Mouse (Mus musculus) erythroid progenitor cell, adult 5-6 weeks (primary cell): Measurements from ENCODE around the gene Mark3. TPM values are rescaled to one million over a fixed set of nuclear protein-coding genes. Genes with fewer than 3 reads are reported as not detected.
"Not testable (repeated sequence)": the region's sequence is repeated elsewhere in the genome, so short reads cannot be mapped to it uniquely, and the experiment has no call there.

Source experiments
- ATAC-seq: replicated peaks from 2 replicates; pipeline ENCODE4 v1.8.0; 2016; ENCODE audit warnings: moderate number of reproducible peaks, mild to moderate bottlenecking, moderate TSS enrichment, inconsistent platforms; ENCODE audit not compliant: poor library complexity, low FRiP score, severe bottlenecking
- total RNA-seq, 2 experiments: library from RNA; stranded (forward) in 1 of 2; stranded (reverse) in 1 of 2; fragments of 150-400 nt in 1 of 2; fragments of 186-747, 209-891 nt in 1 of 2; gene quantifications; 2 replicates each; pipeline versions ENCODE4 v1.2.3 to v1.2.4; 2015 to 2017; ENCODE audit warnings: low replicate concordance in 2 of 2

Gene Mark3
- total RNA-seq (2015; ENCODE audit: low replicate concordance), result 200 and 221 TPM in 2 replicates
- 177 and 202 TPM in 2 replicates for total RNA-seq (2017; ENCODE audit: low replicate concordance)

DNA sequence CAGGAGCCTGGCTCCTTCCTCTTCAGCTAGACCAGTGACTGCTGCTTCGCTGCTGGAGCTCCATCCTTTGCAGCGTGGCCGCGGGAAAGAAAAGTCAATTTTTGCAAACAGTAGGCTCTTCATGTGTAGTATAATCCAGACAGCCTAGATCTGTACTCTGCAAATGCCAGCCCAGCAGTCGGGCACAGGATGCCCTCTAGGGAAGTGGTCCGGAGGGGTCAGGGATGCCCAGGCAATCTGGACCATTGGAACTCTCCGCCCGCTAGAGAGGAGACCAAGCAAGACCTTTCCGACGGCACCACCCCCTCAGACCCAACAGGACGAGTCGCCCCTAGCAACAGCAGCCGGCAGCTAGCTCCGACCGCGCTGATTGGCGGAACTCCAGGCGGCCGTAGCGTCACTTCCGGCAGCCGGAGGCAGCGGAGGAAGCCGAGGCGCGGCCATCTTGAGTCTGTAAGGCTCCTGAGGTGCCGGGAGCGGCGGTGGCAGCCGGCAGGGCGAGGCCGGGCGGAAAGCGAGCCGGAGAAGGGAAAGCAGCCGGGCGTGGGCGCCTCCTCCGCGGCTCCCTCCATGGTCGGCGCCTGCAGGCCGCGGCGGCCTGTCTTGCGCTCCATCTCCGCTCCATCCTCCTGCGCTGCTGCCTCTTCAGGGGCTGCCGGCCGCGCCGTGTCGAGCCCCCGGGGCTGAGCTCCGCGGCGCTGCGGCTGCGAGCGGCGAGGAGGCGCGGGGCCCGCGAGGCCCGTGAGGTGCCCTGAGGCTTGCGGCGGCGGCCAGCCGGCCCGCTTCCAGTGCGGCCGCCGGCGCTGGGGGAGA is at the start of gene Mark3:
Mark3 (plus strand) TSS at position 450 of the 813 bp plus-strand sequence.
- peak; percentile 97 for ATAC-seq

DNA sequence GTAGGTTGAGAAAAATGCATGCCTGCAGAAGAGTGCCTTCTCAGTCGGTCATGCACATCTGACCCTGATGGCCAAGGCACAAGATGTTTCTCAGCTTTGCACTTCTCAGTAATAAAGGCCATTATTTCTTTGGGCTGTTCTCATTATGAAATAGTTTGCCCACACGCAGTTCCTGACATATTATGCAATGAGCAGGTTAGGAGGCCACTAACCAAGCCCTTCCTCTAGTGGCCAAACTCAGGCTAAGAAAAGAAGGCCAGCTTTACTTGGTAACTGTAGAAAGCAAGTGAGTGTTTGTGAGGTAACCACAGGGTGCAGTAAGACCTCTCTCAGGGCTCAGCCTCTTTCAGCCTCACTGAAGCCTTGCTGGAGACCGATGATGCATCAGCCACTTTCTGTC is 49.4 kb upstream of the Mark3 start:
- ATAC-seq, result no peak

DNA sequence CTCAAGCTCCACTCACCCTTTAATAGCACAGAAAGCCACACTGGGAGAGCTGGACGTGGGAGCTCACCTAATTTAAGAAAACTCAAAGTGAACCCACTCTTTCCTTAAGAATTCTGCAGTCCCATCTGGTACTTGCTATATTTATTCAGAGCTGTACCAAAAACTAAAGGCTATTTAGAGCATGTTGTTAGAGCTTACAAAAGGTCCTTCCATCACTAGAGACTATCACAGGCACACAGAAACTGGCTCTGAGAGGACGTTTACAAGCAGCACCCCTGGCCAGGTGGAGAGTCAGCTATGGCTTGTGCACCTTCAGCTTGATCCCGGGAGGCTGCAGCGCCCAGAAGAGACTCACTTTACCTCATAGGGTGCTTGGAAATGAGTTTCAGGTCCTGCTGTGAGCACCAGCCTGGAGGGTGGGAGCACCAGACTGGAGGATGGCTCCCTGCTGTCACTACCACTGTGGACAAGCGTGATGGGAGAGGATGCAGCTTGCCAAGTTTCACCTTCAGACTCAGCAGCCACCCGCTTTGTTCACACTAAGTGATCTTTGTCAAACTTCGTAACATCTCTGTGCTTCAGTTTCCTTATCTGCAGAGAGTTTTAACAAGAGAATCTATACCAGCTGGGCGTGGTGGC is 46.6 kb upstream of the Mark3 start:
- ATAC-seq, result no peak

DNA sequence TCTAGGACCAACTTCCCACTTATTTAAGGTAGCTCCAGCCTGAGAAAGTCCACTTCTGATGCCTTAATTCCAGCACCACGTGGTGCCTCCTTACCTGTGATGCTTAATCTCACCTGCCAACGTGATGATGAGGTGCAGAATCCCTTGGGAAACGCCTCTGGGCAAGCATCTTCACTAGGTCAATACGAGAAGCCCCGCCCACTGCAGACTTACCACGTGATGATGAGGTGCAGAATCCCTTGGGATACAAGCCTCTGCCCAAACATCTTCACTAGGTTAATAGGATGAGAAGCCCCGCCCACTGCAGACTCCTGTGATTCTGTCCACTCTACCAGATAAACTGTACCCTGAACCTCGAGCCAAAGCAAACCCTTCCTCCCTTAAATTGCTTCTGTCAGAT is 45.1 kb upstream of the Mark3 start:
- ATAC-seq, result no peak

DNA sequence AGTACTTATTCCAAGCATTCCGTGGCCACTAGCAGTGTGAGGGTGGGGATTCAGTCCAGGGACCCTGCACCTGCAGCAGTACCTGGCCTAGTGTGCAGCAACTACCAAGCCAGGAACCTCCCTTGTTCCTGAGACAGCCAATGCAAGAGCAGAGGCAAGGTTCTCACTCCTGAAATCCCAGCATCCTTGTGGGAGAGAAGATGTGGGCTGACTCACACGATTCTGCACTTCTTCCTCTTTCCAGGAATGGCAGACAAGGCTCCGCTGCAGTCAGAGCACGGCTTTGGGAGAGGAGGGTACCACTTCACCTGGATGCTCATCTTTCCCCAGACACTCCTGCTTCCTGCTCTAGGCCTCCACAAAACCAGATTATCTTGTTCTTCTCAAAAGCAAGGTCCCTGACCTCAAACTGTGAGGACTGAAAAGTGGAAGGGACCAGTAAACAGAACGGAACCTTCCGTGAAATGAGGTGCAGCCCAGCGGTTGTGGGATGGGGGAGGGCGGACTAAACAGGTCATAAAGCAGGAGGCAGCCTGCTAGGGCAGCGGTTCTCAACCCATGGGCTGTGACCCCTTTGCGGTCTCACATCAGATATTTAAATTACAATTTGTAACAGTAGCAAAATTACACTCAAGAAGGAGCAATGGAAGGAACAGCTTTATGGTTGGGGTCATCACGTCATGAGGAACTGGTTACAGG is 41.1 kb upstream of the Mark3 start:
- no peak for ATAC-seq

DNA sequence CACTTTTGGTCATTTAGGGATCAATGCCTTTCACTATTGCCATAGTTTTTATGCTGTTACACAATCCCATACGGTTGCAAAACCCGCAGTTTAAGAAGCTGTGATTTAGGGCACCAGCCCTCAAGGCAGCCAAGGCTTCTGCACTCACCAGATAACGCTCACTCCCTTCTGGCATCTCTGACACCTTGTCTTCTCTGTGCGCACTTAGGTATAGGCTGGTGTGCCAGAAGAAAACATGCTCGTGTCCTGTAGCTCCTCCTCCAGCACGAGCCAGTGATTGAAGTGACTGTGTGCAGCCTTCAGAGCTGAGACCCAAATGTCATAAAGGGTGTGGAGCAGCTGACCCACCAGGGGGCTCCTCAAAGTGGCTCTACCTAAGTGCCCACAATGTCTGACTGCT is 39.0 kb upstream of the Mark3 start:
- peak; percentile 66 for ATAC-seq

DNA sequence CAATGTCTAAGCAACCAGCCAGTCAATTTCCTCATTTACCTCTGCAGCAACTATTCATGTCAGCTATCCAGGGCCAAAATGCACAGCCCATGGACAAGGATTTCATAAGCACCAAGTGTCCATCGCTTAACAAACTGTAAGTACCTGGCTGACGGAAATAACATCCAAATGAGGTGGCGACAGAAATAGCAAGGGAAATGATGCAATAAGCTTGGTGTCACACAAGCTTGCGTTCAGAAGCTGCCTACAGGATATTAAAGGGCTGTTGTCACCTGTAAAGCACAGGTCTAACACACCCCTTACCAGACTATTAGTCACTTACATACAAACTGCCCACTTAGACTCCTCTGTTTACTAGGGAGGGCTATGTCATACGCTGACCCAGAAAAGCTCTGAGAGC is 38.6 kb upstream of the Mark3 start:
- no peak for ATAC-seq

DNA sequence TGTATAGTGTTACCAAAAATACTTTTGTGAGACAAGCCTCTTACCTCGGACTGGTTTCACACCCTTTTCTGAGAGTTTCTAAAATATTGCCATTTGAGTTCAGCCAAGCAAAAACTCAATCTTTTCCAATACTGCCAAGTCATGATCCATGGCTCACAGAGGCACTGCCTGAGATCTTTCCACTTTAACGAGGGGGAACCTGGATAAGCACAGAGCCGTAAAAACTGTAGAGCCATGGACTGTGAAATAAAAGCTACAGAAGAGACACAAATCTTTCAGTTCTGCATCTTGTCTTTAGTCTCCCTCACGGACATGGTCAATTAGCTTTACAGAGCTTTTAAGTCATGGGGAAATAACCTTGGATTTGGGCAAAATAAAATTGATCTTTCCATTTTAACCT is 37.6 kb upstream of the Mark3 start:
- ATAC-seq, result no peak

DNA sequence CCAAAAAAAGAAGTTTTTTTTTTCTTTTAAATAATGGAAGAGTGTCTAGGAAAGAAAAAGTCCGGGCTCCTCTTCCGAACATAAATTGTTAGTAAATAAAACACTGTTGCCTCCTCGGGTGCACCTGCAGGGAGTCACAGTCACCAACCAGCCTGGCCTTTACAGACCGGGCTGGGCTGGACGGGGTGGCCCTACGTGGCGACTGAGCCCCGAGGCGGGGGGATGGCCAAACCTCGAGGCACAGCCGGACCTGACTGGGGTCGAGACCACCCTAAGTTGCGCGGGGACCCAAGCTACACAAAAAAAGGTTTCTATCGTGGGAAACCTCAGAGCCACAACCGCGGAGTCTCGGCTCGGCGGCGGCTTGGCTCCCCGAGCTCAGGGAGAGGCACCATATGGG is 37.0 kb upstream of the Mark3 start:
- peak; percentile 41 for ATAC-seq

DNA sequence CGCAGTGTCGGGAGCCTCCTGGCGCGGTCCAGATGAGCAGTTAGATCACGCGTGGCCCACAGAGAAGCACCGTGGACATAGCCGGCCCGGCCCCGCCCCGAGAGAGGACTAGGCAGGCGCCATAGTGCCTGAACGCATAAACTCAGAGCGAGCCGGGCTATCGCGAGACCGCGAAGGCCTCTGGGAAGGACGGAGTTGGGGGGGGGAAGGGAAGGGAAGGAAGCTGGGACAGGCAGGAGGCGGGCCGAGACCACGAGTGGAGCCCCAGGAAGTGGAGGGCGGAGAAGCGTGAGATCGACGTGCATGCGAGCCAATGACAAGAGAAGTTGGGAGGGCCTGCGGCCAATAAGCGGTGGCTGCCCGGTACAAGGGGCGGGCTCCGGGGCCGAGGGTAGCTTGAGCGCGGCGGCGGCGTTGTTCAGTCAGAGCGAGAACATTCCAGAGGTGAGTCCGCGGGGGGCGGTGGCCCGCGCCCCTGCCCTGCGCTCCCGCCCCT is 36.5 kb upstream of the Mark3 start, which contains the start of gene Eif5:
Eif5 (plus strand) TSS at position 221 of the 496 bp plus-strand sequence.
- ATAC-seq, result peak; percentile 90

DNA sequence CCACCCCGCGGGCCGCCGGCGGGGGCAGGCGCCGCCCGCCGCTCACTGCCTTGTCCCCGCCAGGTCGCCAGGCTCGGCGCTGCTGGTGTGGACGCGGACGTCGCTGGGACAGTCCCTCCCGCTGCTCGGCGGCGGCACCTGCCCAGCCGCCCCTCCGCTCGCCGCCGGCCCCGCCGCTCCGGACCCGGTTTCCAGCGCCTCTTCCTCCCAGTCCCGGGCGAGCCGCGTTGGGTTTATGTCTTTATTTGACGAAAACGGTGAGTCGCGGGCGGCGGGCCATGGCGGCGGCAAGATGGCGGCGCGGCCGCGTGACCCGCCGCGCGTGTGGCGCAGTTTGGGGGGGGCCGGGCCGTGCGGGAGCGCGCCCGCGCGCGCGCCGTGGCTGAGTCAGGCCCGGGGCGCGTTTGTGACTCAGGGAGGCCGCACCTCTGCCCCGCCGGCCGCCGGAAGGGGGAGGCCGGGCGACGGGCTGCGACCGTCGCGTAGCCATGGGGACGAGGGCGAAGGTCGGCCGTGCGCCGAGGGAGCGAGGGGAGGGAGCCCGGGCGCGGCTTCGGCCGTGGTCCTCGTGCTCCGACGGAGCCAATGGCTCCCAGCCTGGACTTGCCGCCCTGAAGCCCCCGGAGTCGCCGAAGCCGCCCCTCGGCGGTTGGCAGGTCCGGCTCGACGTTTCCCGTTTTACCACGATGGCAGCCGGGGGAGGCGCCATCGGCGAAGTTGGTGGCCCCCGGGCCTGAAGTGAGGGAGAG is 35.9 kb upstream of the Mark3 start:
- peak; percentile 40 for ATAC-seq

DNA sequence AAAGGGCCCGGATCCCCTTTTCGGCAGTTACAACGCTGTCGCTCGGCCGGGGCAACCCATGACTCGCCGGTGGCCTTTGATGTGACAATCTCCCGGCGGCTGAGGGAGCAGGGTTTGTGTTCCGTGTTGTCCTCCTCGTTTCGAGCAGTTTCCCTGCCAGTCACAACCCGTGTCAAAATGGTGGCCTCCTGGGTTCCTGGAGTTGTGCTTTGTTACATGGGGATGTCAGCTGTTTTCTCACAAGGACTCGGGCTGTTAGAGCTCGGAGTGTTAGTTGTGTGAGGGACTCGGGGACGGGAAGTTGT is 35.3 kb upstream of the Mark3 start:
- no peak for ATAC-seq

DNA sequence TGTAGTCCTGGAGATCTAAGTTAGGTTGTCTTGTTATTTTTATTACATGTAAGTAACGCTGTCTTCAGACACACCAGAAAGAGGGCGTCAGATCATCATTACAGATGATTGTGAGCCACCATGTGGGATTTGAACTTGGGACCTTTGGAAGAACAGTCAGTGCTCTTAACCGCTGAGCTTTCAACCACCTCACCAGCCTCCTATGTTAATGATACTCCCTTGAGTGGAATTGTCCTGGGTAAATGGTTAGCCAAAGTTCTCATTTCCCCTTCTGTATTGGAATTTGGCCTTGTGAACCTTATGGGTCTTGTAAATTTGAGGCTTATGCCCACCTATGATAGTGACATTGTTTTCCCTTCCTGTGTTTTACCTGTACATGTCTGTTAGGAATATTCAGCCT is 27.3 kb upstream of the Mark3 start:
- ATAC-seq, result no peak

DNA sequence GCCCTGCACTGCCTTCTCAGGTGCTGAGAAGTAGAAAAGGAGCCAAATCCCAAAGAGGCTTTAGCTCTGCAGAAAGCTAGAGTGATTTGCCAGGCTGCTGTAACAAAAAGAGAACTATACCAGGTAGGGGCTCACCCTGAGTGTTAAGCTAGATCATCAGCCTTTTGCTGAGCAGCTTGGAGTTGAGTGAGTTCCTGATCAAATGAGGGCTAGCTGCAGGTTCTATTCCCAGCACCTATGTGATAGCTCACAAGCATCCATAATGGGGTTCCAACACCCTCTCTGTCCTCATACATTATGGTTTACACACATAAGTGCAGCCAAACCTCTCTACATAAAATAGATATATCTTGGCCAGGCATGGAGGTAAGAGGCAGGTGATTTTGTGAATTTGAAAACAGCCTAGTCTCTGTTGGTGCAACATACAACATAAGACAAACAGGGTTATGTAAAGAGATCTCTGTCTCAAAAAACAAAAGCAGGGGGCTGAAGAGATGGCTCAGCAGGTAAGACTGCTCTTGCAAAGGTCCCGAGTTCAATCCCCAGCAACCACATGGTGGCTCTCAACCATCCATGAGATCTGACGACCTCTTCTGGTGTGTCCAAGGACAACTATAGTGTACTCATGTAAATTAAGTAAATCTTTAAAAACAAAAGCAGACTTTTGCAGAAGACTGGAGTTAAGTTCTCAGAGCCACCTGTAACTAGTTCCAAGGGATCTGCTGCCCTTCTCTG is 25.6 kb upstream of the Mark3 start:
- 0 out of 2 replicates have a peak, but pooled peaks have one; percentile 20 for ATAC-seq

DNA sequence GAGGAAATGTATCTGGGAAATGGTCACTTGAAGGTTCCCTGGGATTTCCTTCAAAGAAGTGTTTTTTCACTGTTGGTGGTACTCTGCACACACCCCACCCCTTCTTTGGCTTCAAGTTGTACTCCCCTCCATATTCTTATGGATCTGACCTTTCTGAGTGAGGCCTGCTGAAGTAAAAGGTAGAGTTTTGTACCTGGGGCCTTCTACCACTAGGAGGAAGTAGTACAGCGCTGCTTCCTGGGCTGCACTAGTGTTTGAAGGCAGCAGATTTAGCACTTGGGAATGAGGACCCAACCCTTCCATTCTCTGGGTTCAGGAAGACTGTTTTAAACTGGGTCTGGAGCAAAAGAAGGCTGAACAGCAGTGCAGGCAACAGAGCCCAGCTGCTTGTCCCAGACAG is 23.6 kb upstream of the Mark3 start:
- ATAC-seq, result peak; percentile 65; the same call in 1 of the 2 replicates

DNA sequence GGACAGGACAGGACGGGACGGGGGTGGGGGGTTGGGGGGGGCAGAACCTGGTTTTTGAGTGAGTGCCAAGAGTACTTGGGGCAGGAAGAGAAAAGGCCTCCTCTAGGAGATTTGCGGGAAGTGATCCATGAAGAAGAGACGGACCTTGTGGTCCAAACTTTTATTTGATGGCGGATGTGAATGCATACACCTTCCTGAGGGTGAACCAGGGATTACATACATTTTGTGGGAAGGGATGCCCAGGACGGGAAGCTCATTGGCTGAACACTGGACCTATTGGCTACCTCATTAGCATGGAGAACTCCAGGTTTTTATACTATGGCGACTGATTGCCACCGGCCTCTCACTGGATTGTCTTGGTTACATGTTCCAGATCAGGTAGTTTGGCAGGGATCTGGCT is 22.0 kb upstream of the Mark3 start:
- no peak for ATAC-seq

DNA sequence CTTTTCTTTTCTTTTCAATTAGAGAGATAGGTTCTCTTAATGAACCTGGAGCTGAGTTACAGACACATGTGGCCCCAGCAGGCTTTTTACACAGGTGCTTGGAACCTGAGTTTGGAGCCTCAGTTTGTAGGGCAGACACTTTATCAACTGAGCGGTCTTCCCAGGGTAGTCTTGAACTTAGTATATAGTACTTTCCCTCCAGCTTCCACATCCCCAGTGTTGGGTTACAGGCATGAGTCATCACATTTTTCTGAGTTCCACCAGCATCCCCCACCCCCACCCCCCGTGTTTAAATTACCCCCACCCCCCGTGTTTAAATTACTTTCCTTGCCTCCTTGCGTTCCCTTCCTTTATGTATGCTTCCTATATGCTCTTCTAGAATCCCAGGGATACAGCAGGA is 19.0 kb upstream of the Mark3 start:
- ATAC-seq, result no peak

DNA sequence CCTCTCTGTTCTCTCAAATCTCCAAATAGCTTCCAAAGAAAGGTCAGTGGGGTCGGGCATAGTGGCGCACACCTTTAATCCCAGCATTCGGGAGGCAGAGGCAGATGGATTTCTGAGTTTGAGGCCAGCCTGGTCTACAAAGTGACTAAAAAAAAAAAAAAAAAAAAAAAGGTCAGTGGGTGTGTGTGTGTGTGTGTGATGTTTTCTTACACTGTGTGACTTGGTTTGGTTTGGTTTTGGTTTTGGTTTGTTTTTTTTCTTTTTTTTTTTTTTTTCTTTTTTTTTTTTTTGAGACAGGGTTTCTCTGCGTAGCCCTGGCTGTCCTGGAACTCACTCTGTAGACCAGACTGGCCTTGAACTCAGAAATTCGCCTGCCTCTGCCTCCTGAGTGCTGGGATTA is 18.4 kb upstream of the Mark3 start:
- not testable (repeated sequence) for ATAC-seq

DNA sequence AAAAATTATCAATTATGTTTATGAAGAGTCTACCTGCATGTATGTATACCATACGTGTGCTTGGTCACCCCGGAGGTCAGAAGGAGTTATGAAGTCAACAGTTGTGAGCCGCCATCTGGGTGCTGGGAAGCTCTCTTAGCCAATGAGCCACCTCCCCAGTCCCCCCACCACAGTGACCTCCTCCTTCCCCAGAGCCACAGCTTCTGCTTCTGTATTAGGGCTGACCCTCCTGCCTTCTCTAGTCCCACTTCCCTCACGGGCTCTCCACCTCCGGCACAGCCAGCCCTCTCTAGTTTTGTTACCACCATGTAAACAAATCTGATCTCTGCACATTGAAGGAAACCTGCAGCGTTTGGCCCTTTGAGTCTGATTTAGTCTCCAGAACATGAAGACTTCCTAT is 16.8 kb upstream of the Mark3 start:
- ATAC-seq, result no peak
